Mouse (Mus musculus) spleen, adult 10 weeks (tissue): ENCODE data around the gene Rasgrf1. TPM values are rescaled to one million over a fixed set of nuclear protein-coding genes. Genes with fewer than 3 reads are reported as not detected.

Source experiments
- polyA plus RNA-seq: library from polyadenylated mRNA; stranded (reverse); fragments of 350-450 nt; fragmentation: Illumina TruSeq; extraction: RNeasy Lipid Tissue Mini Kit (QIAGEN cat#74804); gene quantifications from one replicate; pipeline ENCODE4 v1.2.3, GENCODE M21; 2015; ENCODE audit warnings: low replicate concordance; ENCODE audit not compliant: insufficient read depth

Rasgrf1 gene
- 0.08 TPM for polyA plus RNA-seq

GRCm38 (mm10) chr9:89909131-89910010 is at the start of gene Rasgrf1:
Gene Rasgrf1 (plus strand): TSS chr9:89909908.

DNA sequence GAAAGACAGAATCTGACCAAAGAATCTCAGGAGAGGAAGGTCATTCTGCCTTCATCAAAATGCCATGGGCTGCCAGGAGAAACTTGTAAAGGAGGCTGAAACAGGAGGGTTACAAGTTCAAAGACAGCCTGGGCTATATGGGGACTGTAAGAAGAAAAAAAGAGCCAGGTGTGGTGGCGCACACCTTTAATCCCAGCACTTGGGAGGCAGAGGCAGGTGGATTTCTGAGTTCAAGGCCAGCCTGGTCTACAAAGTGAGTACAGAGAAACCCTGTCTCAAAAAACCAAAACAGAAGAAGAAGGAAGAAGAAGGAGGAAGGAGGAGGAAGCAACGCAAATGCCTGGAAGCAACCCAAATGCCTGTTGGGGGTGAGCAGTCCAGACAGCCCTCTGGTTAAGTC is 144.1 kb downstream of the Rasgrf1 start, which contains the start of gene Ctsh:
Ctsh (plus strand) TSS at position 301 of the 400 bp plus-strand sequence.

Other genes with a start within 250 kb of the Rasgrf1 start
- gene Tmed3, start 204.8 kb upstream of the Rasgrf1 start, polyA plus RNA-seq, result 51.8 TPM
- gene Ankrd34c, start 171.4 kb upstream of the Rasgrf1 start, polyA plus RNA-seq, result 0.04 TPM
- gene Ctsh, start 144.2 kb downstream of the Rasgrf1 start, polyA plus RNA-seq, result 504 TPM
- 465 TPM for gene Morf4l1, start 204.9 kb downstream of the Rasgrf1 start, polyA plus RNA-seq